Mouse (Mus musculus) C2C12 (cell line): ENCODE measurements around the gene Atxn1.

Experiments
- CEBPB ChIP-seq: IDR thresholded peaks from one replicate; pipeline ENCODE4 v1.6.1; 2011; ENCODE audit warnings: low read depth, mild to moderate bottlenecking, control low read depth, moderate library complexity
- CTCF ChIP-seq: IDR thresholded peaks from one replicate; pipeline ENCODE4 v1.5.1; 2011; ENCODE audit not compliant: control insufficient read depth, insufficient read depth, insufficient read length
- FOSL1 ChIP-seq: IDR thresholded peaks from one replicate; pipeline ENCODE4 v1.8.0; 2011; ENCODE audit warnings: mild to moderate bottlenecking, low read length; ENCODE audit not compliant: poor library complexity, insufficient read depth, severe bottlenecking
- MAX ChIP-seq: IDR thresholded peaks from one replicate; pipeline ENCODE4 v1.6.1; 2011; ENCODE audit warnings: mild to moderate bottlenecking, control low read depth
- MYOD1 ChIP-seq: IDR thresholded peaks from one replicate; pipeline ENCODE4 v1.6.1; 2011; ENCODE audit warnings: low read depth; ENCODE audit not compliant: control insufficient read depth, insufficient read length
- MYOG ChIP-seq: IDR thresholded peaks from one replicate; pipeline ENCODE4 v1.6.1; 2011; ENCODE audit not compliant: control insufficient read depth, insufficient read length; ENCODE audit errors: extremely low read depth
- USF1 ChIP-seq: IDR thresholded peaks from one replicate; pipeline ENCODE4 v1.6.1; 2011; ENCODE audit warnings: low read depth, mild to moderate bottlenecking, control low read depth, moderate library complexity

DNA sequence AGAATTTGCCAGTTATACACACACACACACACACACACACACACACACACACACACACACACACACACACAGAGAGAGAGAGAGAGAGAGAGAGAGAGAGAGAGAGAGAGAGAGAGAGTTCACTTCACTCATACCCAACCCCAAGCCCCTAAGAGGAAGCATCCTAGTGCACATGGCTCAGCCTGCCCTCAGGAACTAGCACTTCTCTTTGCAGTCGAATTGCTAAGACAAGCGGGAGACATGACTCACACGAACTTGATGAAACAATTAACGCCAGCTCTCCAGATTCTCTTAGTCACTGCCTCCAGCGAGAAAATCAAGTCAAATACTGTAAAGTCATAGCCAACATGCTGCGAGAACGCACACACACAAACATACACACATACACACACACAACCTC lies 53.0 kb downstream of the Atxn1 start:
- TF ChIP-seq FOSL1 (no peak), CTCF (no peak), CEBPB (no peak), MAX (no peak), MYOD1 (no peak), MYOG (no peak), USF1 (no peak)
